Mouse (Mus musculus) frontal cortex, adult 2 months (tissue): Measurements from ENCODE around the gene Gm21310. TPM values are rescaled to one million over a fixed set of nuclear protein-coding genes. Genes with fewer than 3 reads are reported as not detected.
"Not testable (repeated sequence)": the region's sequence is repeated elsewhere in the genome, so short reads cannot be mapped to it uniquely, and the experiment has no call there.

Source experiments
- DNase-seq, 2 experiments: peaks; one replicate each; pipeline ENCODE4 v3.0.0; 2022; ENCODE audit warnings: low spot score in 1 of 2; ENCODE audit errors: extremely low spot score in 1 of 2
- polyA plus RNA-seq: library from polyadenylated mRNA; depleted of rRNA; stranded (reverse); fragments of >200 nt; gene quantifications from 2 replicates; pipeline ENCODE4 v1.2.3, GENCODE M21; 2012; rRNA removed

The Gm21310 gene
- not detected in 2 replicates for polyA plus RNA-seq

DNA sequence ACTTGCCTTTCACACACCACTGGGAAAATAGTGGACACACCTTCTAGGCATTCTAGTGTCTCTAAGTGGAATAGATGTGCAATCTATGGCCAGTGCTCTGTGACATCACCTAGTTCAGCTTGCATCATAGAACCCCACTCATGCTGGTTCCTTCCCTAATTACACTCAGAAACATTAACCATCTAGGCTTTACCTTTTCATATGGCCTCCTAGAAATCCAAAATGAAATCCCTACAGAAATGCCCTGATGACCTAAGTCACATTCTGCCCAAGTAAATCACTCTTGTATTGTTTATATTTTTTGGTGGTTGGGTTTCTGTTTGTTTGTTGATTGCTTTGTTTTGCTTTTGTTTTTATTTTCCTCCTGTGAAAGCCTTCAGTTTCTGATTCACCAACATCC is at the start of gene Gm21310:
Gene Gm21310 (minus strand): TSS at position 101 of the 400 bp plus-strand sequence.
- not testable (repeated sequence) for DNase-seq

Other genes starting within 250 kb of the Gm21310 start
- gene Gm20834, start 177.4 kb upstream of the Gm21310 start, polyA plus RNA-seq, result not detected in 2 replicates